Mouse (Mus musculus): ENCODE data around the gene Olah.

Gene Olah

DNA sequence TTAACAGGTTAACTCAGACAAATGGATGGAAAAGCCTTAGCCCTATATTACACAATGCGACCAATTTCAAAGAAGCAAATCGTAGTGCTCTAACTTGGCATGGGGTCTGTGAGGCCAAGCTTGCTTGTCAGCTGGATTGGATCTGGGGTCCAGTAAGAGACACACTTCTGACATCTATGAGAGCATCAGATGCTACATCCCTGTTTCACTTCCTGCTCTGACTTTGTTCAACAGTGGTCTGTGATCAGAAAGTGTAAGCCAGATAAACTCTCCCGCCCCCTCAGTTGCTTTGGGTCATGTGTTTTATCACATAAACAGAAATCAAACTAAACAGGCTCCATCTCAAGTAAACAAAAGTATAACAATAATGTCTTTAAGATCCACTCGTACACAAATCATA, 48.6 kb downstream of the Olah start:
- DNase-seq, result no peak

DNA sequence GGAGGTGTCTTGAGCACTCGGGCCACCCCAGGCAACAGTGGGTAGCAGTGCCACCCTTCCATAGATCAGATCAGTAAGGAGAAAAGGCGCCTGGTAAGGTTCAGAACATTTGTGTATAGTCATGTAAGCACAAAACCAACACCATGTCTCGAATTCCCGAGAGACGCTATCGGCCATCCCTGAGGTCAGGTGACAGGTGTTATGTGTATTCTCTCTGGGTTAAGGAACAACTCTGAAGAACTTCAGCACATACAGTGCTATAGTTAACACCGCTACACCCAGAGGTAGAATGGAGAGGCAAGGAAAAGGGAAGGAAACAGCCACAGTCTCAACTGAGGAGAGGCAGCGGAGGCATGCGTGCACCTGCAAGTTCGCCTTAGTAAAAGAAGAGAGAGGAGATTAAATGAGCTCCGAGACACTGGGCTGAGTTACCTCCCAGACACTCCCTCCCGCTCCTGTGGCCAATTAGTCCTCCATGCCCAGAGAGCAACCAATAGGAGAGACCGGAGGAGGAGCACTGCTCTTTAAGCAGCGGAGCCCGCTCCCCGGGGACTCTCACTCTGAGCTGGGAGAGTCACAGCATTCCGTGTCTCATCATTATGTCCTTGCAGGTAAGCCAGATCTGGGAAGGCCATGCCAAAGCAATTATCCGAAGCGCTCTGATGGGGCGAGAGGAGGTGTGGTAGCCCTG, 61.3 kb downstream of the Olah start, which contains the start of gene Acbd7:
Acbd7 (plus strand) TSS at position 558 of the 691 bp plus-strand sequence.
- DNase-seq, result peak; percentile 65

DNA sequence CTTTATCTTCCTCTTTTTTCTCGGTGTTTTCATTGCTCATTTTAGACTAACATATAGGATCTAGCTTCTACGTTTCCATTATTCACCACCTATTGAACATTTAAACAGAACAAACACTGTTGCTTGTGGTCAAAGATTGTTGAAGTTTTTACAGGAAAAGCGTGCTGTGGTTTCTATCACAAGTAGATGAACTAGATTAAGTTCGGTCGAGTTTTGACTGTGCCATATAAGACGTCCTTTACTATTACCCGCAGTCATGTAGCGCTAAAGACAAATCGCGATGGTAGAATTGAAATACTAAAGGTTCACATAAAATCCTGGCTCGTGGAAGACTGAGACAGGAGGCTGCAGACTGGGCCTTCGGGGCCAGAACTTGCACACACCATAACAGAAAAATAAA, 63.2 kb downstream of the Olah start:
- no peak for DNase-seq

DNA sequence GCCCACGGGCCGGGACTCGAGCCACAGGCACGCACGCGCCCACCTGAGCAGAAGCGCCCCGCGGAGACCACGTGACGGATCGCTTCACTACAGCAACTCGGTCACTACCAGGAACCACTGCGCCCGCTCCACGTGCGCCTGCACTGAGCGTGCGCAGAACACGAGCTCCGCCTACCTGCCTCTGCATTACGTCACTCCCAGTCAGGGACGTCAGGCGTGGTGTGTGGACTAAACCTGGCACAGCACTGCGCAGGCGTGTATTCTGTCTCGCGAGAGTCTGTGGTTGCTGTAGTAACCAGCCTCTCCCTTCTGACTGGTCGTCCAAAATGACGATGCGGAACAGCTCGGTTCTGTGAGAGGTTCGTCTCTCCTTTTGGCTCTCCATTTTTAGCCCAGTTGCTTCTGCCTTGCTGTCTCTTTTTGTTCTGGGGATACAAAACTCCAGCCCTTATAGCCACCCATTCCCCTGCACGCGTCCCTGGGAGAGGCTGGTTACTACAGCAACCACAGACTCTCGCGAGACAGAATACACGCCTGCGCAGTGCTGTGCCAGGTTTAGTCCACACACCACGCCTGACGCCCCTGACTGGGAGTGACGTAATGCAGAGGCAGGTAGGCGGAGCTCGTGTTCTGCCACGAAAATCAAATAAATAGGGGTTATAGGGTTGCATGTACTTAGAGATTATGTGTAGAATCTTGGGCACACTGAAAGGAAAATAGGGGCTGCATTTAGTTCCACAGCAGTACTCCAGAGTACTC, 64.3 kb downstream of the Olah start, which contains the start of gene Rpp38:
Rpp38 (minus strand) TSS at position 160 of the 759 bp plus-strand sequence.
- peak; percentile 97 for DNase-seq

DNA sequence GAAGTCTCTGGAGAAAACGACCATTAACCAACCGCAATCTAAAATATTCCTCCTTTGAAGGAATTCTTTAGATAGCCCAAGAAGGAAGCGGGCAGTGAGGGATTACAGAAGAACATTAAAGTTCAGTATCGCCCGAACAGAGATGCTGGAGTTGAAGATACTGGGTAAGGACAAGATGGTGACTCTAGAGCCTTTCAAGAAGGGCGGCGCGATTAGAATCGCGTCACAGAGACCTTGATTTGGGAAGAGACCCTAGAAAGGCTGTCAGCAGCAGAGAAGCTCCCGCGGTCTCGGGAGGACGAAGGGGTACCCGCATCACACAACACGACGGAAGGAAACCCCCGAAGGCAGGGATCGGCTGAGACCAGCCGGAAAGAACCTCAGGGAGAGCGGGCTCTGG, 65.0 kb downstream of the Olah start:
- DNase-seq, result no peak

DNA sequence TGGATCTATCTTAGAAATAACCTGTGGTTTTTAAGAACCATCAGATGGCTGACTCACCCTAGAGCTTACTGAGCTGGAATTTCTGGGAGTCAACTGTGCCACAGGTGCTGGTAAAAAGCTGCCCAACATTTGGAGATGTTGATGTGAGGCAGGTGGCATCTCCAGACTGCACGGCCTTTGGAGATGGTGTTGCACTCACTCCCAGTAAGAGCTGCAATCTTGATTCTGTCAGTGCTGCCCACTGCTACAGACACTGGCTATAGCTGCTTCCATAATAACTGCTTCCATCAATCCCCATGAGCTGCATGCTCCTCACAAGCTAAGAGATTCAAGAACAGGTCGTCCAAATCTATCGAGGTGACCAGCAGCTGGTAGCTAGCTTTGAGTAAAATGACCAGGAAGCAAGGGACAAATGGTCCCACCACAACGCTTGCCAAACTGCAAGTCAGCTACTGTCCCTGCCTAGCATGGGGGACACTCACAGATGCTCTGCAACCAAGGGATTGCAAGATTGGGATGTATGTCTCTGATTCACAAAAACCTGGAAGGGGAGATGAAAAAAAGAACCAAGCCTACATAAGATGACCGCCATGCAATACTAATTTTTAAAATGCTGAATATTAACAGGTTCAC, 65.8 kb downstream of the Olah start:
- no peak for DNase-seq

DNA sequence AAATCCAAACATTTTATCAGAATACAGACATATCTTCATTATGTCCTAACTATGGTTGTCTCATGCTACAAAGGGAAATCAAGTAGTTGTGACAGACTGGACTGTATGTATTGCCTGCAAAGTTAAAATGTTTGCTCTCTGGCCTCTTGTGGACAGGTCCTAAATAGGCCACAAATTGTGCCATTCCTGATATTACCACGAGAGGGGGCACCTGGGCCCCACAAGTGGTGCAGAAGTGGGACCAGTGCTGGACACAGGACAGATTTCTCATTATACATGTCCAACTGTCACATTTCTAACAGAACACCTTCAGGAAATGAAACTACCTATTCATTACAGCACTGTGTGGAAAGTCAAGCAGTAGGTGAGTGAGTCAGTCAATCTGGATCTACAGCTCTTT, 69.7 kb downstream of the Olah start:
- peak; percentile 38 for DNase-seq

DNA sequence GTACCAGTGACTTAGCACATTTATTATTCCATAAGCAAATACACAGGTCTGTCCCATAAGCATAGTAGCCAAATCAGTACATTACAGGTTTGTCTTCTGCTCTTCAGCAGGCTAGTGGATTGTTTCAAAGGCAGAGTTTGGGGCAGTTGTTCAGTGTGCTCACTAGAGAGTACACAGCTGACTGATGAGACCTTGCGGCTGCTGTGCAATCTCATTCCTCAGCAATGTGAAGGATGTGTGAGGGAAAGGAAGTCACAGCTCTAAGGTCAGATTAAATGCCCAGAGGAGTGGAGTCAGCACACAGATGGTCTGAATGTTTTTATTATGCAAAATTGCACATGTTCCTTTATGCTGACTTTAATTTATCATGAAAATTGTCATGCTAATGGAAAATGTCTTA, 70.5 kb downstream of the Olah start:
- DNase-seq, result no peak

DNA sequence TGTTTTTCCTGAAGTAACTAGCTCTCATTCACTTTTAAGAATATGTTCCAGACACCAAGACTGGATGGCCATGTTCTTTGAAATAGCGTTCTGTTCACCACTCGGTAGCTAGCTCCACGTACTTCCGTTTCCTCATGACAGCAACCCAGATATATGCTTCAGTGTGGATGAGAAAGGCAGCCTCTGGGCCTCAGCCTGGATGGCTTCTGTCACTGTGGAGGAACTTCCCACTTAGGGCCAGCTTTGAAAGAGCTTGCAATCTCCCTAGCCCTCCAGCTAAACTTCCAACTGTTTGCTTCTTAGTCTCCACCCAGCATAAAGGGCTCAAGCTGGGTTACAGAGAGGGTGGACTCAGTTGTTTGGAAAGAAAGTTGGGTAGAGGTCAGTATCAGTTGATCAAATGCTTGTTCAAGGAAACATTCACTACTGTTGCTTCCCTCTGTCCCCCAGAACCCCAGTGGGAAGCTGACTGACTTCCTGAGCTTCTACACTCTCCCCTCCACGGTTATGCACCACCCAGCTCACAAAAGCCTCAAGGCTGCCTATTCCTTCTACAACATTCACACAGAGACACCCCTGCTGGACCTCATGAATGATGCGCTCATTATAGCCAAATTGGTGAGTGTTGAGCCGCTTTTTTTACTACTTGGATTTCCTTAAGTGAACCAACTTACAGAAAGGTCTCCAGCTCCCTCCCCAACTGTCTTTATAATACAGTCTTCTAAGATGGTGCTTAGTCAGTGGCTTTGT, 72.5 kb downstream of the Olah start:
- DNase-seq, result no peak

DNA sequence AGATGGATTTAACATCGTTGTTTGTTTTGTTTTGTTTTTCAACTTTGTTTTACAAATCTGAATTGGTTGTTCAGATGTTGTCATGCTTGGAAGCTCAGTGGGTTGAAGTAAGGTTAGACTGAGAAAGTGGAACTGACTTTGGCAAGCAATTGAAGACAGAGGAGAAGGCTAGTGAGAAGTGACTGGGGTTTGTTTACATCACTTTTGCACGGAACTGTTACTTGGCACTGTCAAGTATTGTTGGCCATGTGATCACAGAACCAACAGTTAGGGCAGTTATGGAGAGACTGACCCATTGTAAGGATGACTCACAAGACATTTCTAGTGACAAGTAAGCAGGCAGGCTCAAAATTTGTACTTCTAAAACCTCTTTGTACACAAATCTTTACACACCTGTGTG, 73.9 kb downstream of the Olah start:
- no peak for DNase-seq

DNA sequence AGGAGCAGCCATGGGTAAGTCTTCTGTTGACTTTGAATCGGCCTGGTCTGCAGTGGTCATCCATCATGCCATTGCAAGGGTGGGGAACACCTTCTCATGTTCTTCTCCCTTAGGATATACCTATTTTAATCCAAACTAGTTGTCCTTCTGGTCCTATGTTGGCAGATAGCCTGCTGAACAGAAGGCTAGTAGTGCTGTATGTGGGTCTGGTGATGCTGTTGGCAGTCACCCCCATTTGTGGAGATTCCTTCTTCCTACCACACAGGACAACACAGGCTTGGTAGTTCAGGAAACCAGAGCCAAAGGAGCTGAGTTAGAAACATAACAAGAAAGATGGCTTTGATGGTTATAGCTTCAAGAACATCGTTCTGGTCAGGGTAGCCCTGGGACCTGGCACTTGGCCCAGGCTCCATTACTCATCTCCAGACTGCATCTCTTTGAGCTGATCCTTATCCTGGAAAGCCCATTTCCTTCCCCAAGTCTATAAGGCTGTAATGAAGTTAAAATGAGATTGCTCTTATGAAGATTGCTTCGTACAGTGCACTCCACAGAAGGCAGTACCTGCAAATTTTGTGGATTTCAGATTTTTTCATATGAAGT, 91.5 kb downstream of the Olah start:
- DNase-seq, result no peak

DNA sequence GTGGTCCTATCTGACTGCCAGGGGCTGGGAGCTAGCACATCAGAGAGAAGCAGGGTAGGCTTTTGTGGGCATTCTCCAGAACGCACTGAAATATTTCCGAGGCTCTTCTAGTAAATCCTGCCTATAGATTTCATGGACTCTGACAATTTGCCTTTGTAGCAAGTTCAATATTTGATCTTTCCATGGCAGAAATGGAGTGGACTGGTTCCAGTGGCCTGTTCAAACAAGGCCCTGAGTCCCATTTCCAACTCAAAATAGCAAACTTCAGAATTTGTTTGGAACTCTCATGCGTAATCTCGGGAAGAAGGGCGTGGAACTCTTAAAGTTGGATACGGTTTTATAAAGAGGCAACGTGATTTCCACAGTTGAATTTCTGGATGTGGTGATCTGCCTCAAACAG, 101.2 kb downstream of the Olah start:
- no peak for DNase-seq

DNA sequence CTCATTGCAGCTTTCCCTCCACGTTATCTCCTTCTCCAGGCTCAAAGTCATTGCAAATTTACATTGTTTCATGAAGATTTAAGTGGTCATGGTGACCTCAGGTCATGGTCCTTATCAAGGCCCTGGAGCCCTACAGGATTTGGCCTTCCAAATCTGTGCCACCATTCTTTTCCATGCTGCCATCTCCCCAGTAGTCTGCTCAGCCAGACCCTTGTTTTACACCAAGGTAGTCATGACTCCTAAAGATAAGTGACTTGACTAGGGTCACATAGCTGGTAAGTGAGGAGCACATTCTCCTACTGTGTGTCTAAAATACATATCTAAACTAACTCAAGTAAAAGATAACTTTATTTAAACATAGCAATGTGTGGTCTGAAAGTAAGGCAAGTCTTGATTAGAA, 104.8 kb downstream of the Olah start:
- no peak for DNase-seq
